Mouse (Mus musculus) lung, postnatal 4 days (tissue): ENCODE results near the gene Psmb8.

ENCODE experiments used
- DNase-seq, 2 experiments: peaks; one replicate each; pipeline ENCODE4 v3.0.0; 2021

The Psmb8 gene

GRCm38 (mm10) chr17:34196941-34197894 is at the start of gene Psmb8:
Gene Psmb8, plus strand, starts transcription at chr17:34197721.
- DNase-seq = peak; percentile 91 to 95

- DNase-seq = peak in 1 of 2 experiments; percentile 75
These were observed 44.6 kb upstream of the Psmb8 start, which contains the start of gene H2-DMb1 for GRCm38 (mm10) chr17:34152923-34153322. Gene H2-DMb1, plus strand, starts transcription at chr17:34153072.

- no peak for DNase-seq
These were observed 42.0 kb upstream of the Psmb8 start for GRCm38 (mm10) chr17:34155534-34155933.

- peak; percentile 35 to 38 for DNase-seq
These were observed 33.2 kb upstream of the Psmb8 start for GRCm38 (mm10) chr17:34164202-34164895.

GRCm38 (mm10) chr17:34165033-34165730 is 32.3 kb upstream of the Psmb8 start:
- DNase-seq = peak in 1 of 2 experiments; percentile 28

- peak in 1 of 2 experiments; percentile 56 for DNase-seq
These were observed 28.2 kb upstream of the Psmb8 start for GRCm38 (mm10) chr17:34169279-34169678.

GRCm38 (mm10) chr17:34170487-34170876 is 27.0 kb upstream of the Psmb8 start:
- DNase-seq = no peak

GRCm38 (mm10) chr17:34170877-34171498 is 26.5 kb upstream of the Psmb8 start:
- DNase-seq = peak; percentile 68 to 87

- DNase-seq = no peak
These were observed 25.0 kb upstream of the Psmb8 start for GRCm38 (mm10) chr17:34172528-34172927.

GRCm38 (mm10) chr17:34174075-34174474 is 23.4 kb upstream of the Psmb8 start:
- no peak for DNase-seq

GRCm38 (mm10) chr17:34177179-34177578 is 20.3 kb upstream of the Psmb8 start:
- no peak for DNase-seq

GRCm38 (mm10) chr17:34179019-34179418 is 18.5 kb upstream of the Psmb8 start:
- DNase-seq = no peak

GRCm38 (mm10) chr17:34179913-34180859 is 17.3 kb upstream of the Psmb8 start:
- DNase-seq = no peak

- no peak for DNase-seq
These were observed 13.8 kb upstream of the Psmb8 start for GRCm38 (mm10) chr17:34183564-34184219.

- DNase-seq = no peak
These were observed 12.0 kb upstream of the Psmb8 start for GRCm38 (mm10) chr17:34185526-34185925.

GRCm38 (mm10) chr17:34186885-34187260 is 10.6 kb upstream of the Psmb8 start:
- no peak for DNase-seq

- DNase-seq = peak; percentile 97 to 99
These were observed 10.1 kb upstream of the Psmb8 start, which contains the start of the genes Tap1 and Psmb9 for GRCm38 (mm10) chr17:34187261-34187916. Gene Tap1, plus strand, starts transcription at chr17:34187553. Gene Psmb9, minus strand, starts transcription at chr17:34187764.

GRCm38 (mm10) chr17:34188010-34188409 is 9.5 kb upstream of the Psmb8 start:
- DNase-seq = no peak

GRCm38 (mm10) chr17:34188986-34189385 is 8.5 kb upstream of the Psmb8 start:
- no peak for DNase-seq

- peak; percentile 26 to 51 for DNase-seq
These were observed 4.7 kb upstream of the Psmb8 start for GRCm38 (mm10) chr17:34192852-34193251.
